Mouse (Mus musculus): Measurements from ENCODE around the gene Hdac7. TPM values are rescaled to one million over a fixed set of nuclear protein-coding genes. Genes with fewer than 3 reads are reported as not detected.

Hdac7 gene
- polyA plus RNA-seq, 1 experiment from 2014 or later = 25.3 TPM

GRCm38 (mm10) chr15:97762733-97763132 lies 81.6 kb downstream of the Hdac7 start:
- 59% methylated on average over 9 of the region's 9 CpGs for WGBS
- H3K27me3 ChIP-seq (ENCODE audit: poor library complexity, severe bottlenecking) = peaks cover 76% of the 10 kb centered on the region
- no peak overlapping the region for H3K27ac ChIP-seq
- peaks cover 52% of the 10 kb centered on the region for H3K4me1 ChIP-seq
- DNase-seq (ENCODE audit: extremely low spot score, low spot score) = no peak
- no peaks in the 10 kb centered on the region for H3K36me3 ChIP-seq (replicated peaks)
- no peak overlapping the region for H3K4me3 ChIP-seq
- H3K9me3 ChIP-seq = no peaks in the 10 kb centered on the region

DNA sequence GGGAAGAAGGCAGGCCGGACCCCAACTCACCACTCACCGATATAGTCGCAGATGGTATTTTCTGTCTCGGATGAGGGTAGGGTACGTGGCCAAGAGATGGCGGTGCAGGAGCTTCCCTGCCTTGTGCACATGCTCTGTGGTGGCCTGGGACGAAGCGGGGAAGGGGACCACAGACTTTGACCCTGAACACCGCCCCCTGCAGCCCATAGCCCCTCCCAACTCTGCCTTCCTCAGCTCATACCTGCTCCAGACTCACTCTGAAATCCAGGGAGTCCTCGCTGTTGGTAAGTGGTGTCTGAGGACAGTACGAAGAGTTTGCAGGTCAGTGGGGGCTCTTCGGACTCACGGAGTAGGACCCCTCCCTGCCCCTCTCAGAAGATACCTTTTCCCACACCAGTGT lies 82.9 kb downstream of the Hdac7 start:
- DNase-seq (ENCODE audit: extremely low spot score, low spot score) = no peak
- Histone ChIP-seq H3K9me3 (no peaks in the 10 kb centered on the region), H3K4me1 (peaks cover 39% of the 10 kb centered on the region), H3K4me3 (no peak overlapping the region), H3K27ac (no peak overlapping the region), H3K36me3 (replicated peaks) (no peaks in the 10 kb centered on the region), H3K27me3 (ENCODE audit: poor library complexity, severe bottlenecking) (peaks cover 63% of the 10 kb centered on the region)
- WGBS = 26% methylated on average over 13 of the region's 13 CpGs

DNA sequence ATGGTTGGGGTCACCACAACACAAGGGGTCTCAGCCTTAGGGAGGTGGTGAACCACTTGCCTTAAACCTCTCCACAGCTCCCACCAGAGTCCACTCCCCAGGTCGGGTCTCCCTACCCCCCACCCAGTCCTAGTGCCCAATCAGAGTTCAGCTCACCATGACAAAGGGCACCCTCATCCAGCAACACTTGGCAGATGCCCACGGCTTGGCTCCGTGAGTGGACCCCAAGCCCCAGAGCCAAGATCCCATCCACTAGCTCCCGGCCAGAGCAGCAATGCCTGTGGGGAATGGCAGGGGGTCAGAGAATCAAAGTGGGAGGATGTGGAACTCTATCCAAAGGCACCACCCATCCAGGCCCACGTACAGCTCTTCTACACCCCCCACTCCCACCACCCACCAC lies 83.3 kb downstream of the Hdac7 start:
- 74% methylated on average over 5 of the region's 5 CpGs for WGBS
- peaks cover 34% of the 10 kb centered on the region for H3K4me1 ChIP-seq
- no peak overlapping the region for H3K4me3 ChIP-seq
- H3K36me3 ChIP-seq (replicated peaks) = no peaks in the 10 kb centered on the region
- no peak overlapping the region for H3K27ac ChIP-seq
- H3K9me3 ChIP-seq = no peaks in the 10 kb centered on the region
- H3K27me3 ChIP-seq (ENCODE audit: poor library complexity, severe bottlenecking) = peaks cover 58% of the 10 kb centered on the region
- no peak for DNase-seq (ENCODE audit: extremely low spot score, low spot score)

DNA sequence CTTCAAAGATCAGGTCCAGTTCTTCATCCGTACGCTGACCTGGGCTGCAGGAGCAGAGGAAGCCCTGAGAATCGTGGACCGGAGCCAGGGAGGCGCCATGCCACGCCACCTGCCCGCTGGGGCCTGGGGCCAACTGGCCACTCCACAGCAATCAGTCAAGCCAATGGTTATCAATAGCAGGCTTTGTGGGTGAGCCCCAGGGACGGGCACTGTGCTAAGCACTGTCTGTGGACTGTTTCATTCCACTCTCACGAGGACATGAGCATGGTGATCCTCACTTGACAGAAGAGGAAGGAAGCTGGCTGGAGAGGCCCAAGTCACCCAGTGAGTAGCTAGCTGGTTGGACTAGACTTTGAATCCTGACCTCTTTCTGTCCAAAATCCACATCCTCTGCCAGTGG lies 84.3 kb downstream of the Hdac7 start:
- Histone ChIP-seq H3K27ac (no peak overlapping the region), H3K9me3 (no peaks in the 10 kb centered on the region), H3K36me3 (replicated peaks) (no peaks in the 10 kb centered on the region), H3K4me1 (peaks cover 34% of the 10 kb centered on the region), H3K27me3 (ENCODE audit: poor library complexity, severe bottlenecking) (peaks cover 49% of the 10 kb centered on the region), H3K4me3 (no peak overlapping the region)
- WGBS = 91% methylated on average over 9 of the region's 9 CpGs
- DNase-seq (ENCODE audit: extremely low spot score, low spot score) = no peak

DNA sequence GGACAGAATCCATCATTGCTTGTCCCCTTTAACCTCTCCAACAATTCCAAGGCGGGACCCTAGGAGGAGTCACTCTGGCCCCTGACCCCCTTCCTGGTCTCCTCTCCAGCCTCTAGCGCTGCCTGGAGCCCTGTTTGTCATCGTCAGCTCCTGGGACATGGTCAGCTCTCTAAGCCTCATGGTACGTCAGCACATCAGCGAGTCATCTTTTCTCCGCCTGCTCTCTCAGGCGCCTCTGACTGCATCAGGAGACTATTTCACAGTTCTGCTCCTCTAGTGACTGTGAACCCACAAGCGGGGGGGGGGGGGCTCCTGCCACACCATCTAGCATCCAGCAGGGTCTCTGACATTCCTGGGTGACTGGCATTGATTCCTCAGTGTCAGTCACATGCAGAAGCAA lies 88.9 kb downstream of the Hdac7 start:
- DNase-seq (ENCODE audit: extremely low spot score, low spot score) = no peak
- Histone ChIP-seq H3K36me3 (replicated peaks) (no peaks in the 10 kb centered on the region), H3K4me1 (peaks cover 32% of the 10 kb centered on the region), H3K4me3 (no peak overlapping the region), H3K27me3 (ENCODE audit: poor library complexity, severe bottlenecking) (0 out of 2 replicates have a peak, but pooled peaks cover 6% of the 10 kb centered on the region), H3K9me3 (no peaks in the 10 kb centered on the region), H3K27ac (no peak overlapping the region)
- 61% methylated on average over 8 of the region's 8 CpGs for WGBS

DNA sequence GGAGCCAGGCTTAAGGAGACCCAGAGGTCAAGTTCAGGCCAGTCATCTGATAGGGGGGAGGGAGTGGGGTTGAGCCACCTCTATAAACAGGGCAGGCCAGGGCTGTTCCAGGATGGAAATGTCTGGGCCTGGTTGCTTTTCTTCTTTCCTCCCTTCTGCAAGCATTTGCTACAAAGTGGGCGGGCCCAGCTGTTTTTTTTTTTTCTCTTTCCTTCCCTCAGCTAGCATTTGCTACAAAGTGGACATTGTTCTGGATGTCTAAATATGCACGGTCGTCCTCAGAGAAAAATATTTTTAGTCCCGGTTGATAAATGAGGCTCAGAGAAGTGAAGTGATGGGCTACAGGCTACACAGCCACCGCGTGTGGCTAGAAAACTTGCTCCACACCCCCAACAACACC lies 89.8 kb downstream of the Hdac7 start:
- Histone ChIP-seq H3K4me3 (no peak overlapping the region), H3K36me3 (replicated peaks) (no peaks in the 10 kb centered on the region), H3K4me1 (peaks cover 32% of the 10 kb centered on the region), H3K27me3 (ENCODE audit: poor library complexity, severe bottlenecking) (no peaks in the 10 kb centered on the region), H3K27ac (no peak overlapping the region), H3K9me3 (no peaks in the 10 kb centered on the region)
- DNase-seq (ENCODE audit: extremely low spot score, low spot score) = no peak
- 70% methylated on average over 6 of the region's 6 CpGs for WGBS

- no peak overlapping the region for H3K4me3 ChIP-seq
- no peak overlapping the region for H3K27ac ChIP-seq
- WGBS = 91% methylated on average over 5 of the region's 5 CpGs
- H3K27me3 ChIP-seq (ENCODE audit: poor library complexity, severe bottlenecking) = no peaks in the 10 kb centered on the region
- no peaks in the 10 kb centered on the region for H3K9me3 ChIP-seq
- peaks cover 40% of the 10 kb centered on the region for H3K4me1 ChIP-seq
- H3K36me3 ChIP-seq (replicated peaks) = no peaks in the 10 kb centered on the region
- DNase-seq (ENCODE audit: extremely low spot score, low spot score) = no peak
Measured at GRCm38 (mm10) chr15:97752491-97752890, 91.8 kb downstream of the Hdac7 start.

DNA sequence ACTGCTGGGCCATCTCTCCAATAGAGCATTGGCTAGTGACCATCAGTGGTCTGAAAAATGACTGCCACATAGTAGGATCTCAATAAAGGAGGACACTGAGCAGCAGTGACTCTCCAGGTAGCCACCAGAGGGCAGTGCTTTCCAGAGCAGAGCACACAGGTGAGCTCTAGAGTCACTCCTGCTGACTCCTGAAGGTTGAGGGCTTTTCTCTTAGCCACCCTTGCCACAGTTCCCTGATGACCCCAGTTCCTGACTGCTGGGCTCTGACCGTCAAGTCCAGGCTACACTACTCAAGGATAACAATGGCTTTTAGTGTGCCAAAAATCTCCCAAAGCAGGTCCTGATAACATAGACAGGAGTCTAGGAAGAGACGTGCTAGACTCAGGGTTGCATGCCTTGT lies 92.6 kb downstream of the Hdac7 start:
- Histone ChIP-seq H3K9me3 (no peaks in the 10 kb centered on the region), H3K36me3 (replicated peaks) (no peaks in the 10 kb centered on the region), H3K4me1 (peaks cover 40% of the 10 kb centered on the region), H3K4me3 (no peak overlapping the region), H3K27ac (0 out of 2 replicates have a peak overlapping the region, but pooled peaks have one; percentile 8), H3K27me3 (ENCODE audit: poor library complexity, severe bottlenecking) (no peaks in the 10 kb centered on the region)
- no peak for DNase-seq (ENCODE audit: extremely low spot score, low spot score)
- 88% methylated on average over 2 of the region's 2 CpGs for WGBS

- H3K36me3 ChIP-seq (replicated peaks) = no peaks in the 10 kb centered on the region
- no peak overlapping the region for H3K4me3 ChIP-seq
- DNase-seq (ENCODE audit: extremely low spot score, low spot score) = no peak
- H3K4me1 ChIP-seq = peaks cover 37% of the 10 kb centered on the region
- WGBS = 68% methylated on average over 12 of the region's 12 CpGs
- H3K9me3 ChIP-seq = no peaks in the 10 kb centered on the region
- H3K27me3 ChIP-seq (ENCODE audit: poor library complexity, severe bottlenecking) = no peaks in the 10 kb centered on the region
- peak overlapping the region; percentile 45; the same call in 1 of the 2 replicates for H3K27ac ChIP-seq
Measured at GRCm38 (mm10) chr15:97750697-97751096, 93.6 kb downstream of the Hdac7 start.

DNA sequence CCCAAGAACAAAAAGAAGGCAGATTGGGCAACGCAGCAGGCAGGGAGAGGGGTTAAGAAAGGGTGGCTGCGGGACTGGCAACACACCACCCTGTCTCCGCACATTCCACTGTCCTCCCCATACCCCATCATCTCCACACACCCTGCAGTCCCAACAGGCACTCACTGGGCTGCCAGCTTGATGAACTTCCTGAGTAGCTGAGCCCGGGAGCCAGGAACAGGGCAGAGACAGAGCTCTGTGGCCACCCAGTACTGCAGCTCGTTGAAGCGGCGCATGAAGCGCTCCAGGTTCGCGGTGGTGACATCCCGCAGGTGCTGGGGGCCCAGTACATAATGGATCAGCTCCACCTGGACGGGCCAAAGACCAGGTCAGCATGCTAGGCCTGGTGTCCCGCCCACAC lies 94.5 kb downstream of the Hdac7 start:
- Histone ChIP-seq H3K27ac (peak overlapping the region; percentile 45; the same call in 1 of the 2 replicates), H3K36me3 (replicated peaks) (no peaks in the 10 kb centered on the region), H3K27me3 (ENCODE audit: poor library complexity, severe bottlenecking) (no peaks in the 10 kb centered on the region), H3K9me3 (no peaks in the 10 kb centered on the region), H3K4me3 (no peak overlapping the region), H3K4me1 (peaks cover 33% of the 10 kb centered on the region)
- DNase-seq (ENCODE audit: extremely low spot score, low spot score) = no peak
- 93% methylated on average over 13 of the region's 13 CpGs for WGBS

- Histone ChIP-seq H3K27ac (no peak overlapping the region), H3K4me1 (peaks cover 28% of the 10 kb centered on the region), H3K36me3 (replicated peaks) (no peaks in the 10 kb centered on the region), H3K4me3 (no peak overlapping the region), H3K9me3 (no peaks in the 10 kb centered on the region), H3K27me3 (ENCODE audit: poor library complexity, severe bottlenecking) (no peaks in the 10 kb centered on the region)
- DNase-seq (ENCODE audit: extremely low spot score, low spot score) = no peak
- 86% methylated on average over 9 of the region's 9 CpGs for WGBS
Measured at GRCm38 (mm10) chr15:97749397-97749796, 94.9 kb downstream of the Hdac7 start.

- Histone ChIP-seq H3K4me3 (no peak overlapping the region), H3K9me3 (no peaks in the 10 kb centered on the region), H3K36me3 (replicated peaks) (no peaks in the 10 kb centered on the region), H3K27me3 (ENCODE audit: poor library complexity, severe bottlenecking) (no peaks in the 10 kb centered on the region), H3K27ac (0 out of 2 replicates have a peak overlapping the region, but pooled peaks have one; percentile 2), H3K4me1 (peaks cover 24% of the 10 kb centered on the region)
- WGBS = 85% methylated on average over 4 of the region's 4 CpGs
- DNase-seq (ENCODE audit: extremely low spot score, low spot score) = no peak
Measured at GRCm38 (mm10) chr15:97748964-97749363, 95.3 kb downstream of the Hdac7 start.

DNA sequence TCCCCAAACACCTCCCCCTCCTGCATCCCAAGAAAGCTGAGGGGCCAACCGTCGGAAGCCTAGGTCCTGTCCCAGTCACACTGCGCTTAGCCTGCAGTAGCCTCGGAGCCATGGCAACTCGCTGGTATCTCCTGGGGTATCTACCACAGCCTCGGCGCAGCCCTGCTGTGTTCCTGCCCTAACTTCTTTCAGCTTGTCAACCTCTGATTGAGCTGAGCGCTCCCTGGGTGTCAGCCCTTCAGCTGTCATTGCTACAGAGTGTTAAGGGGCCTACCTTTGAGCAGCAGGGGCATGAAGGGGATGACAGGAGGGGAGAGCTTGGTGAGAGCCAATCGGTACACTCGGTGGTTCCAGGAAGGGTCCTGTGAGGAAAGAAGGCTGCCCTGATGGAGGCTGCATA lies 96.0 kb downstream of the Hdac7 start:
- 0 out of 2 replicates have a peak overlapping the region, but pooled peaks have one; percentile 2 for H3K27ac ChIP-seq
- no peak for DNase-seq (ENCODE audit: extremely low spot score, low spot score)

DNA sequence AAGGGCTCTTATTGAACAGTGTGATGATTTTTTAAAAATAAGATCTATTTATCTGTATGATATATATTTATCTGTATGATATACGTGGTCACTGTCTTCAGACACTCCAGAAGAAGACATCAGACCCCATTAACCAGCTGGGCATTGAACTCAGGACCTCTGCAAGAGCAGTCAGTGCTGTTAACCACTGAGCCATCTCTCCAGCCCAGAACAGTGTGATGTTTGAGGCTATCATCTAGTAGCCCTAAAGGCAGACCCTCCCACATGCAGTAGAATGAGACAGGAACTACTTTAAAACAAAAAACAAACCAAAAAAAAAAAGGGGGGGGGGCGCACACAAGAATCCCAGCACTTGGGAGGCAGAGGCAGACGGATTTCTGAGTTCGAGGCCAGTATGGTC lies 96.8 kb downstream of the Hdac7 start:
- 92% methylated on average over 4 of the region's 4 CpGs for WGBS
- DNase-seq (ENCODE audit: extremely low spot score, low spot score) = no peak
- Histone ChIP-seq H3K4me1 (peaks cover 21% of the 10 kb centered on the region), H3K36me3 (replicated peaks) (no peaks in the 10 kb centered on the region), H3K27me3 (ENCODE audit: poor library complexity, severe bottlenecking) (no peaks in the 10 kb centered on the region), H3K4me3 (no peak overlapping the region), H3K9me3 (no peaks in the 10 kb centered on the region), H3K27ac (no peak overlapping the region)

More for the DNA sequence above, 96.0 kb downstream of the Hdac7 start:
- Histone ChIP-seq H3K9me3 (no peaks in the 10 kb centered on the region), H3K27me3 (ENCODE audit: poor library complexity, severe bottlenecking) (no peaks in the 10 kb centered on the region), H3K36me3 (replicated peaks) (no peaks in the 10 kb centered on the region), H3K4me3 (no peak overlapping the region), H3K4me1 (peaks cover 20% of the 10 kb centered on the region)
- WGBS = 64% methylated on average over 10 of the region's 10 CpGs
